Comparison of ENCODE assay signal across 9 mouse cellular contexts in genomic region chr5:92997428-92998120, GRCm38 (mm10). TPM values are rescaled to one million over a fixed set of nuclear protein-coding genes. Genes with fewer than 3 reads are reported as not detected.
DNase-seq lines count a peak whose midpoint lies in the region; ATAC-seq lines count a peak whose summit lies in the region.
"Had no signal": no experiment of that assay in that cellular context is flagged by ENCODE, and none has a peak within 500 bp of the region (broad histone marks: within the 10 kb centered on the region; RNA-seq: fewer than 3 reads in every experiment).

No protein-coding gene starts in this region.

- WGBS in midbrain, embryonic 12.5 days = 48% methylated on average over 5 of the region's 5 CpGs
- WGBS in midbrain, embryonic 15.5 days = 49% methylated on average over 5 of the region's 5 CpGs
- WGBS in neural tube, embryonic 12.5 days = 49% methylated on average over 5 of the region's 5 CpGs

- H3K36me3 ChIP-seq in midbrain, embryonic 12.5 days = no peaks in the 10 kb centered on the region
- no peaks in the 10 kb centered on the region for H3K36me3 ChIP-seq in midbrain, embryonic 15.5 days (replicated peaks)
- H3K36me3 ChIP-seq in neural tube, embryonic 12.5 days = no peaks in the 10 kb centered on the region

- intact Hi-C loops in heart, postnatal 10 days (cut with DNase I) = no loop called here

- no peaks in the 10 kb centered on the region for H3K27me3 ChIP-seq in midbrain, embryonic 12.5 days
- no peaks in the 10 kb centered on the region for H3K27me3 ChIP-seq in midbrain, embryonic 15.5 days (replicated peaks)
- H3K27me3 ChIP-seq in neural tube, embryonic 12.5 days (replicated peaks) = no peaks in the 10 kb centered on the region

- no peak overlapping the region for H3K4me3 ChIP-seq in midbrain, embryonic 12.5 days
- no peak overlapping the region for H3K4me3 ChIP-seq in midbrain, embryonic 15.5 days
- no peak overlapping the region for H3K4me3 ChIP-seq in neural tube, embryonic 12.5 days

- ATAC-seq in midbrain, embryonic 12.5 days (ENCODE audit: low FRiP score, low read depth) = no peak
- ATAC-seq in midbrain, embryonic 15.5 days (replicated peaks) = no peak; the same call in 1 of the 2 replicates
- ATAC-seq in neural tube, embryonic 12.5 days (ENCODE audit: low FRiP score, low read depth) = no peak

- 0 out of 2 replicates have a peak overlapping the region, but pooled peaks have one; percentile 15 for H3K27ac ChIP-seq in midbrain, embryonic 12.5 days (replicated peaks)
- H3K27ac ChIP-seq in midbrain, embryonic 15.5 days = no peak overlapping the region
- peak overlapping the region; percentile 3; the same call in 1 of the 2 replicates for H3K27ac ChIP-seq in neural tube, embryonic 12.5 days
- H3K27ac ChIP-seq: macrophage had no signal

- peaks cover 8% of the 10 kb centered on the region; the same call in 1 of the 2 replicates for H3K4me1 ChIP-seq in midbrain, embryonic 12.5 days
- no peaks in the 10 kb centered on the region for H3K4me1 ChIP-seq in midbrain, embryonic 15.5 days
- H3K4me1 ChIP-seq in neural tube, embryonic 12.5 days = peaks cover 13% of the 10 kb centered on the region; the same call in 1 of the 2 replicates

- no peak overlapping the region for H3K4me2 ChIP-seq in midbrain, embryonic 12.5 days (replicated peaks)
- H3K4me2 ChIP-seq in midbrain, embryonic 15.5 days = no peak overlapping the region
- no peak overlapping the region for H3K4me2 ChIP-seq in neural tube, embryonic 12.5 days (replicated peaks)

- peak; percentile 64 to 66 for DNase-seq in heart, postnatal 10 days
- DNase-seq in kidney, postnatal 4 days = peak; percentile 68 to 79
- no peak for DNase-seq in layer of hippocampus, adult 18-20 months (ENCODE audit: low spot score in 2 of 2)
- DNase-seq in layer of hippocampus, adult 9-10 months (ENCODE audit: low spot score) = no peak
- no peak for DNase-seq in urinary bladder, adult 2 months (ENCODE audit: low spot score)

- H3K9ac ChIP-seq in midbrain, embryonic 12.5 days (replicated peaks) = no peak overlapping the region
- no peak overlapping the region for H3K9ac ChIP-seq in midbrain, embryonic 15.5 days
- no peak overlapping the region for H3K9ac ChIP-seq in neural tube, embryonic 12.5 days

- H3K9me3 ChIP-seq in midbrain, embryonic 12.5 days = no peaks in the 10 kb centered on the region
- H3K9me3 ChIP-seq in midbrain, embryonic 15.5 days = no peaks in the 10 kb centered on the region
- no peaks in the 10 kb centered on the region for H3K9me3 ChIP-seq in neural tube, embryonic 12.5 days

RNA-seq across cellular contexts. Expression of gene Sowahb, which starts 47.2 kb away (rescaled TPM):
- 0.04 and 0.10 TPM in 2 replicates for polyA plus RNA-seq in midbrain, embryonic 12.5 days (2016; fragmentation: Nextera tagmentation; extraction: Ambion mirVana)
- polyA plus RNA-seq in midbrain, embryonic 15.5 days (2015; fragmentation: Nextera tagmentation; extraction: Ambion mirVana) = 0.04 TPM in 2 replicates
- total RNA-seq in heart, postnatal 10 days (2021) = under 1 TPM in 1 of 2 experiments, not detected in 1; 0.07 TPM
- 0.10 TPM in 1 of 2 replicates, not detected in the other for polyA plus RNA-seq in neural tube, embryonic 12.5 days (2016; fragmentation: Nextera tagmentation; extraction: Ambion mirVana)
- 1 to 10 TPM; 2.8 to 3.8 TPM for total RNA-seq in layer of hippocampus, adult 18-20 months (2021)
- 2.1 and 2.3 TPM in 2 replicates for polyA plus RNA-seq in urinary bladder, adult 2 months (2012; rRNA removed)
- polyA plus RNA-seq: macrophage had no signal

Comparison
In these comparisons a context has a peak if more than half of its experiments do, and no peak if none do; other contexts are left out.
1. DNase-seq: peak in heart, postnatal 10 days (2 of 2) and kidney, postnatal 4 days (2 of 2); none in layer of hippocampus, adult 18-20 months (0 of 2), layer of hippocampus, adult 9-10 months (single experiment) and urinary bladder, adult 2 months (single experiment).